Mouse (Mus musculus) CH12.LX (cell line): ENCODE results near the gene Zfp128. TPM values are rescaled to one million over a fixed set of nuclear protein-coding genes. Genes with fewer than 3 reads are reported as not detected.

Experiments used
- DNase-seq: peaks from one replicate; pipeline ENCODE4 v3.0.0-alpha.2; 2013; ENCODE audit errors: extremely low read depth
- H3K27ac ChIP-seq: 2 replicates; pipeline ENCODE4 v1.5.1; 2012; ENCODE audit warnings: low read depth, mild to moderate bottlenecking, control low read depth, moderate library complexity; ENCODE audit not compliant: insufficient read depth
- H3K27me3 ChIP-seq: replicated peaks from 2 replicates; pipeline ENCODE3; 2012; ENCODE audit warnings: inconsistent platforms
- H3K36me3 ChIP-seq, 2 experiments: replicated peaks in 1 of 2; 2 replicates each; pipeline versions ENCODE3 to v1.6.1; 2012; ENCODE audit warnings: inconsistent platforms in 1 of 2, low read length in 1 of 2, mild to moderate bottlenecking in 1 of 2, mixed read lengths in 1 of 2, moderate library complexity in 1 of 2; ENCODE audit not compliant: control insufficient read depth in 1 of 2, insufficient read depth in 1 of 2
- H3K4me1 ChIP-seq, 2 experiments: 2 replicates each; pipeline ENCODE4 v1.6.1; 2012; ENCODE audit warnings: inconsistent platforms in 1 of 2, moderate library complexity in 1 of 2; ENCODE audit not compliant: insufficient read depth in 2 of 2, control insufficient read depth in 1 of 2
- H3K4me2 ChIP-seq: 2 replicates; pipeline ENCODE4 v1.6.1; 2012; ENCODE audit warnings: low read depth, mild to moderate bottlenecking, control low read depth; ENCODE audit not compliant: poor library complexity, insufficient read depth, severe bottlenecking
- H3K4me3 ChIP-seq, 3 experiments: fragments of 150-350 bp in 1 of 3; sonication (generic) in 1 of 3; replicated peaks in 1 of 3; 2 replicates each; pipeline versions ENCODE3 to v1.5.1; 2011 to 2012; ENCODE audit warnings: low read depth in 2 of 3, low read length in 2 of 3, mild to moderate bottlenecking in 2 of 3, moderate library complexity in 2 of 3, control low read depth in 1 of 3, improper control_type of control experiment in 1 of 3, inconsistent platforms in 1 of 3, mixed read lengths in 1 of 3; ENCODE audit not compliant: poor library complexity in 1 of 3
- H3K79me2 ChIP-seq: replicated peaks from 2 replicates; pipeline ENCODE4 v1.6.1; 2012; ENCODE audit warnings: mild to moderate bottlenecking, moderate library complexity; ENCODE audit not compliant: control insufficient read depth, poor library complexity, insufficient read depth, severe bottlenecking; ENCODE audit errors: extremely low read depth
- H3K9ac ChIP-seq: 2 replicates; pipeline ENCODE4 v1.6.1; 2012; ENCODE audit warnings: low read depth, mild to moderate bottlenecking, control low read depth, moderate library complexity; ENCODE audit not compliant: insufficient read depth
- H3K9me3 ChIP-seq: replicated peaks from 2 replicates; pipeline ENCODE3; 2012; ENCODE audit warnings: low read length, inconsistent platforms, mixed read lengths
- CTCF ChIP-seq, 2 experiments: IDR thresholded peaks in 1 of 2; conservative IDR thresholded peaks in 1 of 2; 2 replicates each; pipeline ENCODE4 v1.5.1; 2011 to 2012; ENCODE audit warnings: low read depth in 2 of 2, low read length in 2 of 2, improper control_type of control experiment in 1 of 2, inconsistent platforms in 1 of 2, mild to moderate bottlenecking in 1 of 2, moderate library complexity in 1 of 2
- ELF1 ChIP-seq: IDR thresholded peaks from 2 replicates; pipeline ENCODE4 v1.6.1; 2014; ENCODE audit warnings: low read depth, mild to moderate bottlenecking, inconsistent platforms, low read length, improper control_type of control experiment
- JUN ChIP-seq: IDR thresholded peaks from 2 replicates; pipeline ENCODE4 v1.6.1; 2011; ENCODE audit warnings: low read depth, mild to moderate bottlenecking, low read length, improper control_type of control experiment, moderate library complexity; ENCODE audit not compliant: insufficient read depth
- JUND ChIP-seq: conservative IDR thresholded peaks from 2 replicates; pipeline ENCODE4 v1.6.1; 2011; ENCODE audit warnings: low read depth, low read length, improper control_type of control experiment
- KAT2A ChIP-seq: IDR thresholded peaks from 2 replicates; pipeline ENCODE4 v1.6.1; 2012; ENCODE audit warnings: low read length, improper control_type of control experiment, inconsistent platforms; ENCODE audit not compliant: insufficient replicate concordance
- MAFK ChIP-seq: IDR thresholded peaks from 2 replicates; pipeline ENCODE4 v1.6.1; 2011; ENCODE audit warnings: low read length, improper control_type of control experiment; ENCODE audit not compliant: insufficient replicate concordance
- MXI1 ChIP-seq: IDR thresholded peaks from 2 replicates; pipeline ENCODE4 v1.6.1; 2011; ENCODE audit warnings: mild to moderate bottlenecking, low read depth, low read length, improper control_type of control experiment
- MYC ChIP-seq: IDR thresholded peaks from 2 replicates; pipeline ENCODE4 v1.6.1; 2011; ENCODE audit warnings: low read depth, mild to moderate bottlenecking, improper control_type of control experiment, low read length
- NELFE ChIP-seq: IDR thresholded peaks from 2 replicates; pipeline ENCODE4 v1.6.1; 2011; ENCODE audit warnings: low read depth, low read length, improper control_type of control experiment
- NRF1 ChIP-seq: IDR thresholded peaks from 2 replicates; pipeline ENCODE4 v1.6.1; 2014; ENCODE audit warnings: low read depth, mild to moderate bottlenecking, inconsistent platforms, low read length, improper control_type of control experiment, moderate library complexity
- POLR2A ChIP-seq: IDR thresholded peaks from 2 replicates; pipeline ENCODE4 v1.6.1; 2011; ENCODE audit warnings: low read depth, mild to moderate bottlenecking, improper control_type of control experiment, low read length
- RAD21 ChIP-seq: IDR thresholded peaks from 2 replicates; pipeline ENCODE4 v1.6.1; 2011; ENCODE audit warnings: low read depth, mild to moderate bottlenecking, low read length, improper control_type of control experiment, moderate library complexity
- RCOR1 ChIP-seq: conservative IDR thresholded peaks from 2 replicates; pipeline ENCODE4 v1.6.1; 2012; ENCODE audit warnings: low read depth, mild to moderate bottlenecking, inconsistent platforms, low read length, improper control_type of control experiment
- SMC3 ChIP-seq: IDR thresholded peaks from 2 replicates; pipeline ENCODE4 v1.6.1; 2011; ENCODE audit warnings: low read depth, low read length, improper control_type of control experiment
- UBTF ChIP-seq: IDR thresholded peaks from 2 replicates; pipeline ENCODE4 v1.6.1; 2012; ENCODE audit warnings: low read depth, mild to moderate bottlenecking, inconsistent platforms, low read length, improper control_type of control experiment, moderate library complexity
- USF1 ChIP-seq: IDR thresholded peaks from 2 replicates; pipeline ENCODE4 v1.6.1; 2014; ENCODE audit warnings: low read depth, mild to moderate bottlenecking, inconsistent platforms, low read length, improper control_type of control experiment
- USF2 ChIP-seq: conservative IDR thresholded peaks from 2 replicates; pipeline ENCODE4 v1.6.1; 2011; ENCODE audit warnings: low read depth, low read length, improper control_type of control experiment
- ZC3H11A ChIP-seq: IDR thresholded peaks from 2 replicates; pipeline ENCODE4 v1.6.1; 2012; ENCODE audit warnings: low read depth, mild to moderate bottlenecking, inconsistent platforms, low read length, improper control_type of control experiment
- ZNF384 ChIP-seq: IDR thresholded peaks from 2 replicates; pipeline ENCODE4 v1.6.1; 2012; ENCODE audit warnings: low read depth, low read length, improper control_type of control experiment, inconsistent platforms
- dilution Hi-C: fragments of 300-500 bp; cut with MboI; formaldehyde crosslinking; loops from 2 replicates; pipeline ENCODE4 v1.14.3; 2020; ENCODE audit warnings: low sequenced_read_pairs; ENCODE audit not compliant: extremely low pct_unique_long_range_greater_than_20kb, extremely low pct_ligation_motif_present
- in situ Hi-C: fragments of 300-500 bp; cut with MboI; formaldehyde crosslinking; loops from 3 replicates; pipeline ENCODE4 v1.14.3; 2019; ENCODE audit warnings: low sequenced_read_pairs, low pct_ligation_motif_present, low pct_unique_long_range_greater_than_20kb, mixed read lengths
- polyA plus RNA-seq: library from polyadenylated mRNA; unstranded; fragments of >175 nt; gene quantifications from 2 replicates; pipeline ENCODE4 v1.2.1, GENCODE M21; 2012; ENCODE audit warnings: low read depth; ENCODE audit not compliant: insufficient read length
- total RNA-seq, 2 experiments: library from RNA; depleted of rRNA; stranded (reverse); fragments of 300-350 nt in 1 of 2; fragments of >200 nt in 1 of 2; gene quantifications; 2 replicates each; pipeline ENCODE4 v1.2.3; 2012 to 2014

The Zfp128 gene
- total and polyA plus RNA-seq, 3 experiments = 0.61 to 1.4 (median 1.2) TPM

DNA sequence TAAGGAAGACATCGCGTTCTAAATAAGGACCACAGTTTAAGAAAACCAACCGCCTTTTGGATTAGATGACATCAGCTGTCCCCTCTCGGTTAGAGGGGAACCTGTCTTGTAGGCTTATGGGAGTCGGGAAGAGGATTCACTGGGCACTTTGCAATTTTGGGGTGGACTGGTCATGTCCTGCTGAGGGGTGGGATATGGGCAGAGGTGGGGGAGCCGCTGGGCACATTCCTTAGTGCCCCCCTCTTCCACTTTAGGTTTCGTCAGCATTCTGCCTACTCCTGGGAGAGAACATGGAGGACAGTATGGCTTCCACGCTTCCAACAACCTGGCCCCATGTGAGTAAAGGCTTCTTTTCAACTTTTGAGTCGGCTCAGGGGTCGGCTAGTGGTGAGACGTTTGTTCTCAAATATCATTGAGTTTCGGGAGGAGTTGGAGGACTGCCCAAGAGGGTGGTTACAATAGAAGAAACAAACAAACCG is 45.7 kb upstream of the Zfp128 start:
- Histone ChIP-seq H3K79me2 (peaks cover 15% of the 10 kb centered on the region), H3K9ac (peak overlapping the region; percentile 92), H3K27ac (peak overlapping the region; percentile 45), H3K4me2 (peak overlapping the region; percentile 64; the same call in 1 of the 2 replicates), H3K4me3 (peak overlapping the region; percentile 74 to 91 (median 83)), H3K4me1 (peaks cover 0 to 13% of the 10 kb centered on the region in 2 experiments; a peak in 2 of 4 replicates), H3K9me3 (peaks cover 37% of the 10 kb centered on the region), H3K27me3 (no peaks in the 10 kb centered on the region), H3K36me3 (peaks cover 31 to 42% of the 10 kb centered on the region in 2 experiments)
- dilution Hi-C loops = no loop called here
- in situ Hi-C loops = no loop called here
- peak; percentile 20 for DNase-seq
- TF ChIP-seq NELFE (no peak), CTCF (conservative IDR thresholded peaks at IDR 0.05 in 1 of 2, IDR thresholded peaks at IDR 0.05 in 1 of 2; ENCODE audit: low read depth in 2 of 2, low read length in 2 of 2) (no peak), USF1 (no peak), UBTF (no peak), MYC (no peak), RCOR1 (no peak), SMC3 (no peak), KAT2A (no peak), USF2 (no peak), JUND (no peak), POLR2A (no peak), ZC3H11A (no peak), NRF1 (no peak; the same call in 1 of the 2 replicates), RAD21 (no peak), MXI1 (no peak), JUN (no peak), MAFK (no peak)

DNA sequence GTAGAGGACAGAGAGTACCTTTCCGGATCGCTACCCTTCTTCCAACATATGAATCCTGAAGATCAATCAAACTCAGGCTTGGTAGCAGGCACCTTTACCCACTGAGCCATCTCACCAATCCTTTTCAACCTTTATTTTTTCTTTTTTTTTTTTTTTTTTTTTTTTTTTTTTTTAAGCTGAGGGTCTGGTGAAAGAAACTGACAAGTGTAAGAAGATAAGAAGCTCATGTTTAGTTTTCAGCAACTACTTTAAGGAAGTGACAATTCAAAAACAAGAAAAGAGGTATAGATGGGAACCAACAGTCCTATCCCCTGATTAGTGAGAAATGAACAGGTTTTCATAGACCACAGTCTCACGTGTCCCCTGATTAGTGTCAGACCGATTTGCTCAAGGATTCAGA is 45.2 kb upstream of the Zfp128 start:
- DNase-seq = no peak

More for the DNA sequence above, 45.2 kb upstream of the Zfp128 start:
- H3K36me3 ChIP-seq = peaks cover 34 to 47% of the 10 kb centered on the region in 2 experiments
- dilution Hi-C loops = no loop called here
- peaks cover 15% of the 10 kb centered on the region for H3K79me2 ChIP-seq
- in situ Hi-C loops = no loop called here
- no peak overlapping the region for H3K27ac ChIP-seq
- peaks cover 43% of the 10 kb centered on the region for H3K9me3 ChIP-seq
- TF ChIP-seq ELF1 = no peak
- peak; percentile 68 for TF ChIP-seq ZNF384
- H3K27me3 ChIP-seq = no peaks in the 10 kb centered on the region
- H3K4me1 ChIP-seq = peaks cover 0 to 13% of the 10 kb centered on the region in 2 experiments; a peak in 2 of 4 replicates
- H3K9ac ChIP-seq = peak overlapping the region; percentile 92
- peak overlapping the region; percentile 64 for H3K4me2 ChIP-seq
- peak overlapping the region; percentile 74 to 91 (median 83) for H3K4me3 ChIP-seq
